Comparison of ENCODE assay signal across 8 mouse cellular contexts in genomic region chr3:101506970-101507702, GRCm38 (mm10).
DNase-seq lines count a peak whose midpoint lies in the region; ATAC-seq and TF ChIP-seq lines count a peak whose summit lies in the region.
"Had no signal": no experiment of that assay in that cellular context is flagged by ENCODE, and none has a peak within 500 bp of the region (broad histone marks: within the 10 kb centered on the region; RNA-seq: fewer than 3 reads in every experiment).

No protein-coding gene starts in this region.

- H3K27ac ChIP-seq in intestine, embryonic 16.5 days (ENCODE audit: low read length) = peak overlapping the region; percentile 29; the same call in 1 of the 2 replicates
- peak overlapping the region; percentile 19; the same call in 1 of the 2 replicates for H3K27ac ChIP-seq in lung, embryonic 14.5 days (ENCODE audit: low read depth)
- H3K27ac ChIP-seq: limb, embryonic 13.5 days had no signal

- DNase-seq in adrenal gland, adult 18-20 months (ENCODE audit: low spot score in 2 of 2) = peak; percentile 54 to 63
- DNase-seq in adrenal gland, postnatal 36 days = peak; percentile 83 to 84
- no peak for DNase-seq in lung, embryonic 14.5 days
- DNase-seq in right cerebral cortex, postnatal 10 days (ENCODE audit: low spot score in 2 of 2) = no peak
- no peak for DNase-seq in embryo, embryonic 10 days (ENCODE audit: low spot score)
- DNase-seq in cerebellum, adult 11 months = no peak

- TF ChIP-seq CTCF in lung, embryonic 14.5 days (IDR thresholded peaks at IDR 0.05; ENCODE audit: low read depth) = no peak

- H3K27me3 ChIP-seq in intestine, embryonic 16.5 days (replicated peaks; ENCODE audit: control insufficient read depth, insufficient read depth, low read length) = no peaks in the 10 kb centered on the region
- H3K27me3 ChIP-seq in lung, embryonic 14.5 days (ENCODE audit: insufficient read depth, low read length) = no peaks in the 10 kb centered on the region

- H3K4me3 ChIP-seq in intestine, embryonic 16.5 days (ENCODE audit: low read length) = no peak overlapping the region
- H3K4me3 ChIP-seq in lung, embryonic 14.5 days (ENCODE audit: low read depth, low read length) = no peak overlapping the region
- H3K4me3 ChIP-seq: limb, embryonic 13.5 days had no signal

- H3K9ac ChIP-seq in intestine, embryonic 16.5 days (ENCODE audit: low read depth, low read length) = no peak overlapping the region
- H3K9ac ChIP-seq in lung, embryonic 14.5 days = no peak overlapping the region
- H3K9ac ChIP-seq: limb, embryonic 13.5 days had no signal

- peaks cover 15% of the 10 kb centered on the region for H3K4me1 ChIP-seq in intestine, embryonic 16.5 days (ENCODE audit: control insufficient read depth, insufficient read depth, low read length)
- H3K4me1 ChIP-seq in lung, embryonic 14.5 days (ENCODE audit: insufficient read depth) = peaks cover 6% of the 10 kb centered on the region; the same call in 1 of the 2 replicates

- no peak overlapping the region; the same call in 1 of the 2 replicates for H3K4me2 ChIP-seq in intestine, embryonic 16.5 days (ENCODE audit: low read depth, low read length)
- peak overlapping the region; percentile 3; the same call in 1 of the 2 replicates for H3K4me2 ChIP-seq in lung, embryonic 14.5 days
- H3K4me2 ChIP-seq: limb, embryonic 13.5 days had no signal

- H3K36me3 ChIP-seq in intestine, embryonic 16.5 days (ENCODE audit: control insufficient read depth, insufficient read depth, low read length) = no peaks in the 10 kb centered on the region
- H3K36me3 ChIP-seq in lung, embryonic 14.5 days (ENCODE audit: insufficient read depth) = no peaks in the 10 kb centered on the region
- H3K36me3 ChIP-seq: limb, embryonic 13.5 days had no signal

- H3K9me3 ChIP-seq in intestine, embryonic 16.5 days (ENCODE audit: control insufficient read depth, low read length) = no peaks in the 10 kb centered on the region
- no peaks in the 10 kb centered on the region for H3K9me3 ChIP-seq in lung, embryonic 14.5 days (ENCODE audit: low read depth, low read length)

- 48% methylated on average over 14 of the region's 14 CpGs for WGBS in intestine, embryonic 16.5 days
- WGBS in lung, embryonic 14.5 days = 22% methylated on average over 14 of the region's 14 CpGs

- peak; percentile 43 for ATAC-seq in intestine, embryonic 16.5 days
- ATAC-seq in lung, embryonic 14.5 days (ENCODE audit: insufficient read depth) = peak; percentile 38; the same call in 1 of the 2 replicates

Comparison
In these comparisons a context has a peak if more than half of its experiments do, and no peak if none do; other contexts are left out.
1. DNase-seq: peak in adrenal gland, adult 18-20 months (2 of 2) and adrenal gland, postnatal 36 days (2 of 2); none in lung, embryonic 14.5 days (single experiment), right cerebral cortex, postnatal 10 days (0 of 2), embryo, embryonic 10 days (single experiment) and cerebellum, adult 11 months (single experiment).